Mouse (Mus musculus): ENCODE results near the gene Hsf5. TPM values are rescaled to one million over a fixed set of nuclear protein-coding genes. Genes with fewer than 3 reads are reported as not detected.

Hsf5 gene
- polyA plus RNA-seq, 1 experiment from 2014 or later = not detected

- Histone ChIP-seq H3K9ac (no peak overlapping the region; the same call in 1 of the 2 replicates), H3K4me2 (peak overlapping the region; percentile 97; the same call in 1 of the 2 replicates), H3K36me3 (replicated peaks) (no peaks in the 10 kb centered on the region), H3K4me3 (replicated peaks) (no peak overlapping the region), H3K4me1 (replicated peaks) (peaks cover 25% of the 10 kb centered on the region), H3K27me3 (peaks cover 11% of the 10 kb centered on the region), H3K9me3 (replicated peaks) (no peaks in the 10 kb centered on the region), H3K27ac (replicated peaks) (peak overlapping the region; percentile 41; the same call in 1 of the 2 replicates)
- no peak for ATAC-seq (ENCODE audit: insufficient read depth)
- WGBS (ENCODE audit: insufficient replicate concordance) = 49% methylated on average over 1 of the region's 1 CpGs
These were observed 37.3 kb upstream of the Hsf5 start for GRCm38 (mm10) chr11:87579713-87580112.

DNA sequence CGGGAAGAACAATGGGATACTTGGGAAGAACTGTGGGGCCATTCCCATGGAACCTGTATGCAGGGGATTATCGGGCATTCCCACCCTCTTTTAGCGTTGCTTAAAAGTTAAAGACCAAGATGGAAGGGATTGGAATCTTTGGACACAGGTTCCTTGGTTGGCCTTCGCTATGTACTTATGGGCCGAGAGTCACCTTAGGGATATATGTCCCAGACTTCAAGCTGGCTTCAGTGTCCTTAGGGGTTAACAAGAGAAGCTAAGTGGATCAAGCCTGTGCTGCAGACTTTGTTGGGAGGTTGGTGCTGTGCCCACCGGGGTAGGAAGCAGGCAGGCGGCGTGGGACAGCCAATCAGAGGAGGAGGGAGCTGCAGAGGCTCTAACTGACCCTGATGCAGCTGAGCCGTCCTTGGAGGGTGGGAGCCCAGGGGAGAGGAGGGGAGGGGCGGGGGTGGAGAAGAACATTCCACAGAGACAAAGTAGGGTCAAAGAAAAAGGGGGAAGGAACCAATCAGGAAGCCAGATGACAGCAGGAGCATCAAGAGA, 36.4 kb upstream of the Hsf5 start:
- Histone ChIP-seq H3K27ac (replicated peaks) (no peak overlapping the region), H3K36me3 (replicated peaks) (no peaks in the 10 kb centered on the region), H3K4me1 (replicated peaks) (peaks cover 25% of the 10 kb centered on the region), H3K9ac (no peak overlapping the region), H3K4me3 (replicated peaks) (no peak overlapping the region), H3K9me3 (replicated peaks) (no peaks in the 10 kb centered on the region), H3K4me2 (no peak overlapping the region), H3K27me3 (peaks cover 11% of the 10 kb centered on the region)
- no peak for ATAC-seq (ENCODE audit: insufficient read depth)
- WGBS (ENCODE audit: insufficient replicate concordance) = 56% methylated on average over 10 of the region's 10 CpGs

- Histone ChIP-seq H3K4me2 (no peak overlapping the region), H3K4me3 (replicated peaks) (no peak overlapping the region), H3K9me3 (replicated peaks) (no peaks in the 10 kb centered on the region), H3K36me3 (replicated peaks) (no peaks in the 10 kb centered on the region), H3K27ac (replicated peaks) (no peak overlapping the region), H3K4me1 (replicated peaks) (peaks cover 25% of the 10 kb centered on the region), H3K9ac (no peak overlapping the region), H3K27me3 (peaks cover 8% of the 10 kb centered on the region; the same call in 1 of the 2 replicates)
- ATAC-seq (ENCODE audit: insufficient read depth) = no peak
- WGBS (ENCODE audit: insufficient replicate concordance) = 75% methylated on average over 12 of the region's 12 CpGs
These were observed 35.7 kb upstream of the Hsf5 start for GRCm38 (mm10) chr11:87581161-87581865.

GRCm38 (mm10) chr11:87581933-87582710, 34.8 kb upstream of the Hsf5 start:
- no peak for ATAC-seq (ENCODE audit: insufficient read depth)
- peaks cover 4% of the 10 kb centered on the region; the same call in 1 of the 2 replicates for H3K27me3 ChIP-seq
- peaks cover 25% of the 10 kb centered on the region for H3K4me1 ChIP-seq (replicated peaks)
- no peaks in the 10 kb centered on the region for H3K9me3 ChIP-seq (replicated peaks)
- no peak overlapping the region for H3K9ac ChIP-seq
- 63% methylated on average over 8 of the region's 8 CpGs for WGBS (ENCODE audit: insufficient replicate concordance)
- no peak overlapping the region for H3K4me3 ChIP-seq (replicated peaks)
- H3K27ac ChIP-seq (replicated peaks) = no peak overlapping the region
- H3K36me3 ChIP-seq (replicated peaks) = no peaks in the 10 kb centered on the region
- H3K4me2 ChIP-seq = no peak overlapping the region

- no peak overlapping the region for H3K27ac ChIP-seq (replicated peaks)
- H3K27me3 ChIP-seq = no peaks in the 10 kb centered on the region
- no peak overlapping the region for H3K4me3 ChIP-seq (replicated peaks)
- no peak for ATAC-seq (ENCODE audit: insufficient read depth)
- 56% methylated on average over 6 of the region's 6 CpGs for WGBS (ENCODE audit: insufficient replicate concordance)
- peaks cover 14% of the 10 kb centered on the region for H3K4me1 ChIP-seq (replicated peaks)
- no peak overlapping the region for H3K4me2 ChIP-seq
- H3K9ac ChIP-seq = no peak overlapping the region
- H3K36me3 ChIP-seq (replicated peaks) = no peaks in the 10 kb centered on the region
- H3K9me3 ChIP-seq (replicated peaks) = no peaks in the 10 kb centered on the region
These were observed 33.5 kb upstream of the Hsf5 start for GRCm38 (mm10) chr11:87583291-87584034.

- H3K4me3 ChIP-seq (replicated peaks) = no peak overlapping the region
- H3K4me1 ChIP-seq (replicated peaks) = peaks cover 9% of the 10 kb centered on the region
- H3K9me3 ChIP-seq (replicated peaks) = no peaks in the 10 kb centered on the region
- WGBS (ENCODE audit: insufficient replicate concordance) = 70% methylated on average over 10 of the region's 10 CpGs
- no peak overlapping the region for H3K4me2 ChIP-seq
- no peaks in the 10 kb centered on the region for H3K36me3 ChIP-seq (replicated peaks)
- no peak overlapping the region for H3K9ac ChIP-seq
- no peak for ATAC-seq (ENCODE audit: insufficient read depth)
- H3K27ac ChIP-seq (replicated peaks) = peak overlapping the region; percentile 6; the same call in 1 of the 2 replicates
- no peaks in the 10 kb centered on the region for H3K27me3 ChIP-seq
These were observed 32.1 kb upstream of the Hsf5 start for GRCm38 (mm10) chr11:87584711-87585505.

GRCm38 (mm10) chr11:87587211-87587874, 29.6 kb upstream of the Hsf5 start:
- no peak overlapping the region for H3K4me2 ChIP-seq
- H3K9ac ChIP-seq = no peak overlapping the region
- no peaks in the 10 kb centered on the region for H3K9me3 ChIP-seq (replicated peaks)
- 76% methylated on average over 5 of the region's 5 CpGs for WGBS (ENCODE audit: insufficient replicate concordance)
- no peaks in the 10 kb centered on the region for H3K36me3 ChIP-seq (replicated peaks)
- H3K4me1 ChIP-seq (replicated peaks) = peaks cover 20% of the 10 kb centered on the region
- no peak for ATAC-seq (ENCODE audit: insufficient read depth)
- H3K27me3 ChIP-seq = no peaks in the 10 kb centered on the region
- no peak overlapping the region for H3K27ac ChIP-seq (replicated peaks)
- H3K4me3 ChIP-seq (replicated peaks) = no peak overlapping the region

DNA sequence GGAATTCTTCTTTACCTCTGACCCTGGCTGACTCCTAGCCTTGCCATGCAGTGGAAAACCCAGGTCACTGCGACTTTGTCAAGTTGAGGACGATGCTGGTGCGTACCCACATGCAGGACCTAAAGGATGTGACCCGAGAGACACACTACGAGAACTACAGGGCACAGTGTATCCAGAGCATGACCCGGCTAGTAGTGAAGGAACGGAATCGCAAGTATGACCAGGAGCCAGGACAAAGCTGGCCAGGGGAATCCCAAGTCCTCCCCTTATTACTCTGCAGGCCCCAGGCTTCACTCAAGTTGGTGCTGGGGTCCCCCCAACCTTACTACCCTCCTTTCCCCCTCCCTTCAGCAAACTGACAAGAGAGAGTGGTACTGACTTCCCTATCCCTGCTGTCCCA, 27.4 kb upstream of the Hsf5 start:
- 0 out of 2 replicates have a peak overlapping the region, but pooled peaks have one; percentile 87 for H3K4me2 ChIP-seq
- WGBS (ENCODE audit: insufficient replicate concordance) = 87% methylated on average over 8 of the region's 8 CpGs
- no peaks in the 10 kb centered on the region for H3K9me3 ChIP-seq (replicated peaks)
- H3K4me3 ChIP-seq (replicated peaks) = no peak overlapping the region
- no peak overlapping the region for H3K9ac ChIP-seq
- no peaks in the 10 kb centered on the region for H3K27me3 ChIP-seq
- ATAC-seq (ENCODE audit: insufficient read depth) = no peak
- H3K27ac ChIP-seq (replicated peaks) = no peak overlapping the region
- peaks cover 42% of the 10 kb centered on the region for H3K4me1 ChIP-seq (replicated peaks)
- H3K36me3 ChIP-seq (replicated peaks) = 0 out of 2 replicates have a peak, but pooled peaks cover 7% of the 10 kb centered on the region

DNA sequence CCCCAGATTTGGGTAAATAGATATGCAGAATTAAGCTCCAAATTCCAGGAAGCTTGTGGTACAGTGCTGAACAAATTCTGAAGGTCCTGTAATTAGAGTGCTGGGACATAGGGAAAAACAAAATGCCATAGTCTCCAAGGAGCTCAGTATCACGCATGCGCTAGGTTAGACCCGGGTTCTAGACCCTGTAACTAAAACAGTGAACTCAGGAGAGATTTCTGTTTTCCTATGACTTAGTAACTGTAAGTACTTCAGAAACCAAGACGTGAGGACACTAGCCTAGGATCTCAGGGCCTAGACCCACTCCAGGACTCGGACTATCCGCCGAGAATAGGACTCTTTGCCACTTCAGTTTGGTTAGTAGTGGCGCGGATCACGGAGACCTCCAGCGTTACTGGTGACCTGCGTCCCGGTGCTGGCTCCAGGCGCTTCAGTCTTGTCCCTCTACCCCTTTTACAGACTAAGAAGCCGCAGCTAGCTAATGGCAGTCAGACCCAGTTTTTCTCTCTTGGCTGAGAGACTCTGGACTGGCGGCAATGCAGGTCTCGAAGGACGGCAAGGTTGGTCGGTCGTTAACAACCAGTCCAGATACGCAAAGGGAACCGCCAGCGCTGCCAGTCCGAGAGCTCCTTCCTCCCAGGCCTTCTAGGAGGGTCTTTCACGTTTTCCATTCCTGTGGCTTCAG, 26.0 kb upstream of the Hsf5 start:
- peaks cover 56% of the 10 kb centered on the region for H3K4me1 ChIP-seq (replicated peaks)
- H3K27ac ChIP-seq (replicated peaks) = peak overlapping the region; percentile 96
- no peaks in the 10 kb centered on the region for H3K9me3 ChIP-seq (replicated peaks)
- no peaks in the 10 kb centered on the region for H3K27me3 ChIP-seq
- WGBS (ENCODE audit: insufficient replicate concordance) = 2% methylated on average over 25 of the region's 25 CpGs
- no peak for ATAC-seq (ENCODE audit: insufficient read depth)
- 0 out of 2 replicates have a peak, but pooled peaks cover 8% of the 10 kb centered on the region for H3K36me3 ChIP-seq (replicated peaks)
- H3K9ac ChIP-seq = peak overlapping the region; percentile 81
- peak overlapping the region; percentile 74 for H3K4me3 ChIP-seq (replicated peaks)
- peak overlapping the region; percentile 87 for H3K4me2 ChIP-seq
